Mouse (Mus musculus): ENCODE results near the gene Xrn1.

DNA sequence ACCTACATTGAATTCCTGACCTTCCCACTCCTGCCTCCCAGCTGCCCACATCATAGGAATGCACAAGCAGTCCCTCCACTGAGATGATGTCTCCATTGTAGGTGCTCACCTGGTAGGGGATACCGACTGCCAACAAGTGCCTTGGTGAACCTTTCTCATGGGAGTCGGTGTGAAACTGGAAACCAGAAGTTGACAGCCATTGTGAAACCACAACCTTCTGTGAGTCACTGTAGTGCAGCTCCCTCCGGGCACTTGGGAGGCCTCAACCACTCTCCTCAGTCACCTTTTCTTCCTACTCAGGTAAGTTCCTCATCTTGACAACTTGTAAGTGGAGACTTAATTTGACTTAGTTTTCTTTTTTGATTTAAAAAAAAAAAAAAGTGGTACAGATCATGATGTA lies 69.4 kb downstream of the Xrn1 start:
- TF ChIP-seq CTCF (IDR thresholded peaks at IDR 0.05; ENCODE audit: low read depth, low read length): no peak
- no peak for TF ChIP-seq GATA1 (IDR thresholded peaks at IDR 0.05; ENCODE audit: borderline replicate concordance, low read length)
- TF ChIP-seq TAL1 (conservative IDR thresholded peaks at IDR 0.05; ENCODE audit: low read depth, low read length): no peak
- TF ChIP-seq POLR2AphosphoS5 (IDR thresholded peaks at IDR 0.05; ENCODE audit: insufficient replicate concordance, low read depth, low read length): no peak

All from G1E (cell line).